Mouse (Mus musculus) brain, embryonic 14.5 days (tissue): ENCODE data around the gene Rsph1. TPM values are rescaled to one million over a fixed set of nuclear protein-coding genes. Genes with fewer than 3 reads are reported as not detected.
A peak's percentile ranks its signal among the peaks of the same experiment; 100 is the strongest.

Experiments used
- DNase-seq: peaks from one replicate; pipeline ENCODE4 v3.0.0-alpha.2; 2011; ENCODE audit warnings: low read depth
- CTCF ChIP-seq: fragments of 200-500 bp; IDR thresholded peaks from 2 replicates; pipeline ENCODE4 v1.5.1; 2012; ENCODE audit warnings: inconsistent platforms, mild to moderate bottlenecking, moderate library complexity, borderline replicate concordance; ENCODE audit not compliant: insufficient read depth, insufficient read length; ENCODE audit errors: extremely low read depth
- POLR2A ChIP-seq: fragments of 200-500 bp; IDR thresholded peaks from 2 replicates; pipeline ENCODE4 v1.6.1; 2012; ENCODE audit warnings: mild to moderate bottlenecking, inconsistent platforms, borderline replicate concordance; ENCODE audit not compliant: poor library complexity, insufficient read depth, insufficient read length, severe bottlenecking; ENCODE audit errors: extremely low read depth
- polyA plus RNA-seq: library from polyadenylated mRNA; depleted of rRNA; stranded (reverse); fragments of >200 nt; gene quantifications from 2 replicates; pipeline ENCODE4 v1.2.3, GENCODE M21; 2012

Rsph1 gene
- polyA plus RNA-seq, 1 experiment: 3.3 TPM

DNA sequence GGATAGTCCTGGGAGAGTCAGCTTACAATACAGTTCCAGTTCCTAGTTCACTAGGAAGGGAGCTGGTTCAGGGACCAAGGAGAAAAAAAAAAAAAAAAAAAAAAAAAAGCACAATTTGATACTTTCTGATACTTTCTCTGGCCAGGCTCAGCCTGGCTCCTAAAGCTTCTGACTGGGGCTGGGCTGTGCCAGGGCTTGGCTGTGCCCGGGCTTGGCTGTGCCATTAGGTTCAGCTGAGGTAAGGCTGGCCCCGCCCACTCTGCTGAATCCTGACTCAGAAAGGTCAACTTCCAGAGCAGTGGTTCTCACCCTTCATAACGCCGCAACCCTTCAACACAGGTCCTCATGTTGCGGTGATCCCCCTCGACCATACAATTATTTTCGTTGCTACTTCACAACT, 16.8 kb downstream of the Rsph1 start:
- no peak for TF ChIP-seq POLR2A
- no peak for TF ChIP-seq CTCF
- DNase-seq: no peak

DNA sequence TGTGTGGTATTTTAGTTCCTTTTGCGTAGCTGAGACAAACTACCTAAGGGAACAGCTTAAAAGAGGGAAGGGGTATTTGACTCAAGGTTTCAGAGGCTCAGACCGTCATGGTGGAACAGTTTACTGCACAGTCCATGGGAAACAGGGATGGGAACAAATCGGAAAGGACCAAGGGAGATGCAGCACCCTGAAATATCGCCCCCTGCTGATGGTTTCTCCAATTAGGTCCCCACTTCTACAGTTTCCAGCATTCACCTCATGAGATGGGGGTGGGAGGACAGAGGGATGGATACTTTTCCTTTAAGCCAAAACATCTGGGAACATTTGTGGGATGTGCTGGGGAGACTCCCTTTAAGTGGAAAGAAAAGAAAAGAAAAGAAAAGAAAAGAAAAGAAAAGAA, 17.4 kb downstream of the Rsph1 start:
- TF ChIP-seq CTCF (peak; percentile 19; the same call in 1 of the 2 replicates), POLR2A (no peak)
- DNase-seq: no peak

DNA sequence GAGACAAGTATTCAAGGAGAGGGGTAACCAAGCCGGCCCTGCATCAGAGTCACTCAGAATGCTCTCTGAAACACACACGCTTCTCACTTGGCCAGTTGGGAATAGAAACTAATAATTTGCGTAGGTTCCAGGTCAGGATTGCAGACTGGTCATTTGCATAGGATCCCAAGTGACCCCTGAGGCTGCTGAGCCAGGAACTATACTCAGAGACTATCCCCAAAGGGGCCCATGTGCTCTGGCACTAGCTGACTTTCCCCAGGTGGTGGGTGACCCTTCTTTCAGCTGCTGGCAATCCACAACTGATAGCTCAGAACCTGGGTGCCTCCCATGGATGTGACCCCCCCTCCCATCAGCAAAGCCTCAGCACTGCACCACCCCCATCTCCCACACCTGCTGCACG, 18.0 kb downstream of the Rsph1 start:
- no peak for TF ChIP-seq CTCF
- TF ChIP-seq POLR2A: no peak
- DNase-seq: no peak

DNA sequence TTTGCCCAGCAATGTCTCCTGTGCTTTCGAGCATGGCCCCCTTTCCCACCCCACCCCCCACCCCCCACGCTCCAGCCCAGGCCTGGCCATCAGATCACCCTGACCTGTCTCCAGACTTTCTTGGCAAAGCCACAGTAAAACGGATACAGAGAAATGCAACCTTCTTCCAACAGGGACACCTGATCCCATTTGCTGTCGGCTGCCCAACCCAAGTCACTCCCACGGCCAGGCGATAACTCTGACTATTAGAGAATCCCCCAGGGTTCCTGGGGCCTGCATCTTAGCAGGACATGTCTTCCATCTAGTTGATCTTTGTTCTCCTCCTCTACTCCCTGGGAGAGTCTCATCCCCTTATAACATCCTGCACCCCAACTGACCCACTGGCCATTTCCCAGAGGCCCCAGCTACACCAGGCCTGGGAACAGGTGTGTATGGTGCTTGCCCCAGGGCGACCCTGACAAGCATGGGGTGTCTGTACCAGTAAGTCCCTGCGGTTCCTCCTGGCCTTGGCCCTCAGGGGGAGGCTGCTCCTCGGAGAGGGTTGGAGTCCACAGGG, 18.8 kb downstream of the Rsph1 start:
- no peak for DNase-seq
- TF ChIP-seq POLR2A: no peak
- TF ChIP-seq CTCF: no peak

DNA sequence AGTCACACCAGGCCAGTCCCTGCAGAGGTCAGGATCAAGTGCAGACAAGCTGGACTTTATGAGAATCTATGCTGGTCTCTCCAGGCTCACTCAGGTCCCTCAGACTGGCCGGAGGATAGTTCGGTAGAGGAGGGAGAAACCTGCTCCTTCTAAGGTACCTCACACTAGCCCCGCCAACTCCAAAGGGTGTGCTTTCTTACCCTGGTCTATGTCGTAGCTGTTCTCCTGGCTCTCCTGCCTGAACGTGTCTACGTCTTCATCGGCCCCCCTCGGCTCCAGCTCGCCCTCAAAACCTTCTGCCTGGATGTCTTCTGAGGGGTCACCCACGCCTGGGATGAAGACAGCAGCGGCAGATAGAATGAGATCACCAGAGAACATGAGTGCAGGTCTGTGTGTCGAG, 19.3 kb downstream of the Rsph1 start:
- TF ChIP-seq POLR2A: no peak
- no peak for TF ChIP-seq CTCF
- DNase-seq: no peak

DNA sequence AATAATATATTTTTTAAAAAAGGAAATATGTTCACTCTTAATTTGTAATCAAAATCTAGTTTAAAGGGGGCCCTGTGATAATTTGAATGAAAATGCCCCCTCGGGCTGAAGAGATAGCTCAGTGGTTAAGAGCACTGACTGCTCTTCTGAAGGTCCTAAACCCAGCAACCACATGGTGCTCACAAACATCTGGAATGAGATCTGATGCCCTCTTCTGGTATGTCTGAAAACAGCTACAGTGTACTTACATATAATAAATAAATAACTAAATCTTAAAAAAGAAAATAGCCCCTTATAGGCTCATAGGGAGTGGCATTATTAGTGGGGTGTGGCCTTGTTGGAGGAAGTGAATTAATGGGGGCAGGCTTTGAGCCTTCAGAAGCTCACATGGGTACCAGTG, 20.0 kb downstream of the Rsph1 start:
- no peak for DNase-seq
- TF ChIP-seq POLR2A: no peak
- TF ChIP-seq CTCF: no peak

DNA sequence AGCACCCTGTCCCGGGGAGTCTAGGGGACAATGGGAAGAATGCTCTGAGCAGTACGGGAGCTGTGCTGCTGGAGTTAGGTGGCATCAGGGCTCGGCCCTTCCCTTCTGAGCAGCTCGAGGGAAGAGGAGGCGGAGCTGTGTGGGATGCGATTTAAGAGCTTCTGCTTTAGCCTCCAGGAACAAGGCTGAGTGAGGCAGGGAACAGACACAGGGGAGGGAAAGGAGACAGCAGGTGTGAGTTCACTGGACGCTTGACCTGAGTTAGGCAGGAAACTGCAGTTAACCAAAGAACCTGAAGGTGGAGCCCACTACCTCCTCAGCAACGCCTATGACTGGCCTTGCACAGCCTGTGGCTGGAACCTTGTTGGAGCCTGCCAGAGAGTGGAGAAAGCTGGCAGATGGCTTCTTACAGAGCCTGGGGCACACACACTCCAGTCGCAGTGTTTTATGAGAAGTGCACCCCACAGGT, 22.7 kb downstream of the Rsph1 start:
- peak; percentile 80 for TF ChIP-seq CTCF
- TF ChIP-seq POLR2A: no peak
- peak; percentile 89 for DNase-seq

DNA sequence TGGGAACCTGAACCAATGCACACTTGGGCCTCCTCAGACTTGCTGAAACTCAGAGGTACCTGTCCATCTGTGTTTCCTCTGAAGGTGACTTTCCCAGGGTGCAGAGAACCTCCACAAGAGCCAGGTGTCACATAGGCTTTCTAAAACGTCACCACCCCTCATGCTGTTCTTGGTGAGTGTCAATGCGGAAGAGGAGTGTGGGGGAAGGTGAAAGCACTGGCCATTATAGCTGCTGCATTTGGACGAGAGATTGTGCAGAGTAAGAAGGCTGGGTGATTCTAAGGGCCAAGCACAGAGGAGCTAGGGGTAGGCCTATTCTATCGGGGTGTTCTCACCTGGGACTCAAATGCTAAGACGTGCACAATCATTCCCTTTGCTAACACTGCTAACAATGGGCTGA, 23.2 kb downstream of the Rsph1 start:
- DNase-seq: no peak
- TF ChIP-seq CTCF (no peak), POLR2A (no peak)

DNA sequence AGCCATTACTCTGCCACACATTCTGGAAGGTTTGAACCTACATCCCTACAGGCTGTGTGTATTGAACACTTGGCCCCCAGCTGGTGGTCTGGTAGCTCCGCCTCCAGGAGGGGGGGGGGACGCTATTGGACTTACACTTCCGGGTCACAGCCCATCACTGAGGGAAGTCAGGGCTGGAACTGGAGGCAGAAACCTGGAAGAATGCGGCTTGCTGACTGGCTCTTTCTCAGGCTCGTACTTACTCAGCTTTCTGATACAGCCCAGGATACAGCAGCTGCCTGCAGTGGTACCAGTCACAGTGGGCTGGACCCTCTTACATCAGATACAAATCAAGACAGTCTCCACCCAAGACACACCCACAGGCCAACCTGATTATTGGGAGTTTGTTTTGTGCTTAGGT, 30.0 kb downstream of the Rsph1 start:
- no peak for DNase-seq

DNA sequence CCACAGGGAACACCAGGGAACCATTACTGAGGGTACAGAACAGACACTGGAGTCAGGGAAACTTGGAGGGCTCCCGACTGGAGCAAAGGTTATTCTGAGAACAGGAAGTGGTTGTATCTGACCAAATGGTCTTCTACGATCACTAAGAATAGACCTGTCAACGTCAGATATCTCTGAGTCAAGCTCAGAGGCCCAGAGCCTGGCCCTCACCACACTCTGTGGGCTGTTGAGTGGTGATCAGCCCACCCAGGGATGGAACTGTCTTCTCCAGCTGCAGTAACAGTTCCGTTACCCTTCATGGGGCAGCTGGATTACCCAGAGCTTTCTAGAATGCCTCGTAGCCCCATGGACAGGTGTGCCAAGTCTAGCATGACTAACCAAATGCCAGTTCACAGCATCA, 31.9 kb downstream of the Rsph1 start:
- DNase-seq: no peak
- TF ChIP-seq POLR2A (no peak), CTCF (no peak)

More for the DNA sequence above, 30.0 kb downstream of the Rsph1 start:
- TF ChIP-seq POLR2A: no peak
- TF ChIP-seq CTCF: no peak

DNA sequence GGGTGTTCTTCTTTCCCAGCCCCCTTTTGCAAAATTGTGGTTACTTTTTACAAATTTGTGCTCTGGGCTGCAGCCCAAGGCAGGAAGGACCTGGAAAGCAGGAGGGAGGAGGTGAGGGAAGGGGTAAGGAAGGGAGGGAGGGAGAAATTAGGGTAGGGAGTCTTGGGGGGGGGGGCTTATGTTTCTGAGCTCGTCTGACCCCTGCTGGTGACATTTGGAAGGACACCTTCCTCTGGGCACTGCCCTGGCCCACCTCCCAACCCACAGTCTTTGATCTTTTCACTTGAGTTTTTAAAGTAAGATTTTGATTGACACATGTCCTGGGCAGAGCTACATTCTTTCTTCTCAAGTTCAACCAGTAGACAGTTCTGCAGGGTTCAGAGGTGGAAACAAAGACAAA, 34.4 kb downstream of the Rsph1 start:
- no peak for DNase-seq
- TF ChIP-seq CTCF (peak; percentile 50), POLR2A (no peak)

DNA sequence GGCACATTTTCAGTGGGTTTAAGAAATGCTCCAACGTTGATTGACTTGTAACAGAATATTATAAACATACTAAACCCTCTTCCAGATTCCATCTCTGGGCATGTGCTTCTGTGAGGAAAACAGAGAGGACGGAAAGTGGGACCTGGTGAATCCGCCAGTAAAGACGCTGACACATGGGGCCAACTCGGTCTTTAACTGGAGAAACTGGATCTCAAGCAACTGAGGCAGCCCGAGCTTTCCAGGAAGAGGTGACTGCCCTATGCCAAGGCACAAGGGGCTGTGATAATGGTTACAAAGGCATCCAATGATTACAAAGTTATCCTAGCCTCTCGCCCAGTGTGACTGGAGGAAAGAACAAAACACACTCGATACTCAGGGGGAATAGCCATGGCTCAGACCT, 36.0 kb downstream of the Rsph1 start:
- TF ChIP-seq POLR2A (no peak), CTCF (no peak)
- DNase-seq: no peak
